Mouse (Mus musculus) embryonic facial prominence, embryonic 11.5 days (tissue): ENCODE data around the gene Huwe1. TPM values are rescaled to one million over a fixed set of nuclear protein-coding genes. Genes with fewer than 3 reads are reported as not detected.
A peak's percentile ranks its signal among the peaks of the same experiment; 100 is the strongest.

Experiments
- ATAC-seq: fragments of 200-750 bp; cut with Nextera tagmentation; replicated peaks from 2 replicates; pipeline ENCODE4 v1.8.0; 2017; ENCODE audit warnings: low read depth; ENCODE audit not compliant: insufficient number of reproducible peaks, low FRiP score, low TSS enrichment
- DNase-seq: peaks from one replicate; pipeline ENCODE4 v3.0.0-alpha.2; 2015; ENCODE audit warnings: low spot score
- H3K27ac ChIP-seq: fragments of 300-500 bp; sonication (generic); replicated peaks from 2 replicates; pipeline ENCODE4 v1.5.1; 2014; ENCODE audit warnings: mild to moderate bottlenecking, low read depth, low read length, control low read depth
- H3K27me3 ChIP-seq: fragments of 300-500 bp; sonication (generic); 2 replicates; pipeline ENCODE4 v1.6.1; 2014; ENCODE audit warnings: mild to moderate bottlenecking, low read length, moderate library complexity, mixed read lengths; ENCODE audit not compliant: control insufficient read depth, insufficient read depth
- H3K36me3 ChIP-seq: fragments of 300-500 bp; sonication (generic); replicated peaks from 2 replicates; pipeline ENCODE4 v1.6.1; 2014; ENCODE audit warnings: low read depth, mild to moderate bottlenecking, low read length, moderate library complexity, mixed read lengths; ENCODE audit not compliant: control insufficient read depth, insufficient read depth
- H3K4me1 ChIP-seq: fragments of 300-500 bp; sonication (generic); 2 replicates; pipeline ENCODE4 v1.6.1; 2014; ENCODE audit warnings: low read length, mixed read lengths; ENCODE audit not compliant: control insufficient read depth, insufficient read depth
- H3K4me2 ChIP-seq: fragments of 300-500 bp; sonication (generic); 2 replicates; pipeline ENCODE4 v1.6.1; 2014; ENCODE audit warnings: low read depth, mild to moderate bottlenecking, control low read depth, low read length, moderate library complexity
- H3K4me3 ChIP-seq: fragments of 300-500 bp; sonication (generic); 2 replicates; pipeline ENCODE4 v1.5.1; 2014; ENCODE audit warnings: low read depth, low read length, control low read depth
- H3K9ac ChIP-seq: fragments of 300-500 bp; sonication (generic); replicated peaks from 2 replicates; pipeline ENCODE4 v1.6.1; 2014; ENCODE audit warnings: mild to moderate bottlenecking, control low read depth, low read length
- H3K9me3 ChIP-seq: fragments of 300-500 bp; sonication (generic); replicated peaks from 2 replicates; pipeline ENCODE4 v1.6.1; 2016; ENCODE audit warnings: mild to moderate bottlenecking, low read length, inconsistent platforms, mixed read lengths; ENCODE audit not compliant: control insufficient read depth
- WGBS: fragments of 180-500 bp; shearing (Covaris S2); extraction: QIAGEN DNeasy Blood & Tissue Kit; methylation state at CpG from one replicate; pipeline ENCODE4 v1.1.7; 2014; 5-methylcytosine and 5-hydroxymethylcytosine counted together
- polyA plus RNA-seq: library from polyadenylated mRNA; unstranded; fragments of >200 nt; fragmentation: Nextera tagmentation; extraction: Ambion mirVana; gene quantifications from 2 replicates; pipeline ENCODE4 v1.2.1, GENCODE M21; 2014

The Huwe1 gene
- 56.8 and 67.6 TPM in 2 replicates for polyA plus RNA-seq

- H3K36me3 ChIP-seq = no peaks in the 10 kb centered on the region
- DNase-seq (peak; percentile 86), ATAC-seq (peak; percentile 76)
- peak within 1 kb of the TSS; percentile 30 for H3K4me2 ChIP-seq
- H3K9me3 ChIP-seq = no peaks in the 10 kb centered on the region
- peak within 1 kb of the TSS; percentile 45 for H3K4me3 ChIP-seq
- peak within 1 kb of the TSS; percentile 75 for H3K9ac ChIP-seq
- no peaks in the 10 kb centered on the region for H3K4me1 ChIP-seq
- 26% methylated on average over 26 of the region's 36 CpGs for WGBS
- peak within 1 kb of the TSS; percentile 92 for H3K27ac ChIP-seq
- H3K27me3 ChIP-seq = no peaks in the 10 kb centered on the region
Measured at GRCm38 (mm10) chrX:151800701-151801511, at the start of gene Huwe1. Gene Huwe1 (plus strand): TSS chrX:151800807.

GRCm38 (mm10) chrX:151780348-151780747 lies 20.3 kb upstream of the Huwe1 start:
- no peaks in the 10 kb centered on the region for H3K9me3 ChIP-seq
- no peak overlapping the region for H3K9ac ChIP-seq
- no peak overlapping the region for H3K4me2 ChIP-seq
- no peak overlapping the region for H3K27ac ChIP-seq
- H3K4me3 ChIP-seq = no peak overlapping the region
- ATAC-seq (no peak), DNase-seq (no peak)
- no peaks in the 10 kb centered on the region for H3K36me3 ChIP-seq
- no peaks in the 10 kb centered on the region for H3K4me1 ChIP-seq
- H3K27me3 ChIP-seq = no peaks in the 10 kb centered on the region
- 86% methylated on average over 1 of the region's 1 CpGs for WGBS

- DNase-seq (no peak), ATAC-seq (no peak)
- H3K36me3 ChIP-seq = no peaks in the 10 kb centered on the region
- no peaks in the 10 kb centered on the region for H3K27me3 ChIP-seq
- H3K9ac ChIP-seq = no peak overlapping the region
- H3K4me2 ChIP-seq = no peak overlapping the region
- no peak overlapping the region for H3K4me3 ChIP-seq
- no peaks in the 10 kb centered on the region for H3K9me3 ChIP-seq
- H3K27ac ChIP-seq = no peak overlapping the region
- H3K4me1 ChIP-seq = no peaks in the 10 kb centered on the region
- WGBS = 89% methylated on average over 4 of the region's 4 CpGs
Measured at GRCm38 (mm10) chrX:151782939-151783338, 17.7 kb upstream of the Huwe1 start.

- Histone ChIP-seq H3K4me1 (no peaks in the 10 kb centered on the region), H3K4me2 (no peak overlapping the region), H3K36me3 (no peaks in the 10 kb centered on the region), H3K4me3 (no peak overlapping the region), H3K27ac (no peak overlapping the region), H3K27me3 (no peaks in the 10 kb centered on the region), H3K9ac (no peak overlapping the region), H3K9me3 (no peaks in the 10 kb centered on the region)
- no peak for ATAC-seq
- 55% methylated on average over 2 of the region's 2 CpGs for whole genome bisulfite sequencing
- DNase-seq = no peak
Measured at GRCm38 (mm10) chrX:151792766-151793165, 7.8 kb upstream of the Huwe1 start.

GRCm38 (mm10) chrX:151797970-151798369 lies 2.6 kb upstream of the Huwe1 start:
- Histone ChIP-seq H3K27me3 (no peaks in the 10 kb centered on the region), H3K4me3 (no peak overlapping the region), H3K36me3 (no peaks in the 10 kb centered on the region), H3K9ac (no peak overlapping the region), H3K27ac (no peak overlapping the region), H3K9me3 (no peaks in the 10 kb centered on the region), H3K4me2 (no peak overlapping the region), H3K4me1 (no peaks in the 10 kb centered on the region)
- ATAC-seq (no peak), DNase-seq (no peak)
- WGBS = 64% methylated on average over 1 of the region's 1 CpGs

- WGBS = 26% methylated on average over 13 of the region's 13 CpGs
Measured at GRCm38 (mm10) chrX:151802328-151802955, 1.8 kb downstream of the Huwe1 start.

GRCm38 (mm10) chrX:151802956-151803776 lies 2.6 kb downstream of the Huwe1 start:
- peak overlapping the region; percentile 64 for H3K9ac ChIP-seq
- peak; percentile 96 for DNase-seq
- WGBS = 12% methylated on average over 77 of the region's 77 CpGs
- H3K4me3 ChIP-seq = peak overlapping the region; percentile 53
- peak overlapping the region; percentile 41 for H3K4me2 ChIP-seq
- no peaks in the 10 kb centered on the region for H3K4me1 ChIP-seq
- H3K27ac ChIP-seq = peak overlapping the region; percentile 85
- no peaks in the 10 kb centered on the region for H3K36me3 ChIP-seq
- peak; percentile 83 for ATAC-seq
- no peaks in the 10 kb centered on the region for H3K9me3 ChIP-seq
- H3K27me3 ChIP-seq = no peaks in the 10 kb centered on the region

More at GRCm38 (mm10) chrX:151802328-151802955, 1.8 kb downstream of the Huwe1 start:
- Histone ChIP-seq H3K4me3 (peak overlapping the region; percentile 37), H3K36me3 (no peaks in the 10 kb centered on the region), H3K4me2 (peak overlapping the region; percentile 41), H3K27me3 (no peaks in the 10 kb centered on the region), H3K9ac (peak overlapping the region; percentile 62), H3K27ac (peak overlapping the region; percentile 79), H3K9me3 (no peaks in the 10 kb centered on the region), H3K4me1 (no peaks in the 10 kb centered on the region)
- ATAC-seq = no peak
- peak; percentile 11 for DNase-seq
